Mouse (Mus musculus) liver, adult 2 months (tissue): ENCODE data around the gene Slc35b4. TPM values are rescaled to one million over a fixed set of nuclear protein-coding genes. Genes with fewer than 3 reads are reported as not detected.

ENCODE experiments used
- DNase-seq: peaks from one replicate; pipeline ENCODE4 v3.0.0-alpha.2; 2011; ENCODE audit warnings: low read depth, low spot score; ENCODE audit errors: extremely low read depth
- H3K27ac ChIP-seq: fragments of 200-500 bp; replicated peaks from 2 replicates; pipeline ENCODE4 v1.5.1; 2012; ENCODE audit warnings: low read depth, mild to moderate bottlenecking, control low read depth, inconsistent platforms, low read length; ENCODE audit not compliant: insufficient read depth
- H3K27me3 ChIP-seq: fragments of 200-500 bp; 2 replicates; pipeline ENCODE4 v1.6.1; 2012; ENCODE audit warnings: mild to moderate bottlenecking, moderate library complexity, low read length, inconsistent platforms; ENCODE audit not compliant: control insufficient read depth, insufficient read depth
- H3K36me3 ChIP-seq: fragments of 200-500 bp; 2 replicates; pipeline ENCODE4 v1.6.1; 2012; ENCODE audit warnings: low read length, inconsistent platforms; ENCODE audit not compliant: control insufficient read depth, insufficient read depth
- H3K4me1 ChIP-seq: fragments of 200-500 bp; 2 replicates; pipeline ENCODE4 v1.6.1; 2011; ENCODE audit warnings: low read length; ENCODE audit not compliant: control insufficient read depth, insufficient read depth
- H3K4me3 ChIP-seq: fragments of 200-500 bp; 2 replicates; pipeline ENCODE4 v1.5.1; 2011; ENCODE audit warnings: low read depth, mild to moderate bottlenecking, control low read depth, low read length, moderate library complexity; ENCODE audit not compliant: insufficient read depth
- H3K79me2 ChIP-seq: fragments of 200-500 bp; 2 replicates; pipeline ENCODE4 v1.6.1; 2012; ENCODE audit warnings: inconsistent platforms, mild to moderate bottlenecking, low read length, moderate library complexity; ENCODE audit not compliant: control insufficient read depth, insufficient read depth
- H3K9ac ChIP-seq: fragments of 200-500 bp; 2 replicates; pipeline ENCODE4 v1.6.1; 2012; ENCODE audit warnings: low read depth, mild to moderate bottlenecking, control low read depth, inconsistent platforms, low read length
- CTCF ChIP-seq: fragments of 200-500 bp; IDR thresholded peaks from 2 replicates; pipeline ENCODE4 v1.5.1; 2011; ENCODE audit warnings: low read depth, low read length, control low read depth
- POLR2A ChIP-seq: fragments of 200-500 bp; IDR thresholded peaks from 2 replicates; pipeline ENCODE4 v1.6.1; 2011; ENCODE audit warnings: low read length, control low read depth; ENCODE audit not compliant: insufficient read depth; ENCODE audit errors: extremely low read depth
- WGBS: fragments of 180-500 bp; shearing (Covaris S2); methylation state at CpG from one replicate; pipeline ENCODE4 v1.1.7; 2018; 5-methylcytosine and 5-hydroxymethylcytosine counted together
- polyA plus RNA-seq: library from polyadenylated mRNA; depleted of rRNA; stranded (reverse); fragments of >200 nt; gene quantifications from 2 replicates; pipeline ENCODE4 v1.2.3, GENCODE M21; 2012
- total RNA-seq: library from RNA; depleted of rRNA; stranded (reverse); fragments of >200 nt; gene quantifications from 2 replicates; pipeline ENCODE4 v1.2.3, GENCODE M21; 2014

Gene Slc35b4
- total and polyA plus RNA-seq, 2 experiments: 9.7 to 16.0 TPM

DNA sequence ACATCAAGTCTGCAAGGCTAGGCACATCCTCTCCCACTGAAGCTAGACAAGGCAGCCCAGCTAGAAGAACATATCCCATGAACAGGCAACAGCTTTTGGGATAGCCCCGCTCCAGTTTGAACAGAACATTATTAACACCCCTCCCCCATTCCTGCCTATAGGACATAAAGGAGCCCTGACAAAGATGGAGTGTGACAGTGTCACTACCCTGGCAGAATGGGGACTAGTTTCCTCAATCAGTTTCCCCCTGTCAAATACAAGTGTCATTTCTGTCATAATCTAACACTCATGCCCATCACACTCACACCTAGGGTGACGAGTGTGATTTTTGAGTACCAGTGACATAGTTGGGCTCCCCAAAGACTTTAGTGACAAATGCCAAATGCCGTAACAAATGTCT lies 28.9 kb downstream of the Slc35b4 start:
- 92% methylated on average over 3 of the region's 3 CpGs for WGBS
- H3K27ac ChIP-seq: no peak overlapping the region
- no peak for DNase-seq
- no peaks in the 10 kb centered on the region for H3K4me1 ChIP-seq
- TF ChIP-seq CTCF (no peak), POLR2A (no peak)
- no peak overlapping the region for H3K9ac ChIP-seq
- H3K4me3 ChIP-seq: no peak overlapping the region
- no peaks in the 10 kb centered on the region for H3K36me3 ChIP-seq
- no peaks in the 10 kb centered on the region for H3K79me2 ChIP-seq
- H3K27me3 ChIP-seq: no peaks in the 10 kb centered on the region

- no peaks in the 10 kb centered on the region for H3K27me3 ChIP-seq
- WGBS: 63% methylated on average over 6 of the region's 6 CpGs
- H3K27ac ChIP-seq: no peak overlapping the region
- TF ChIP-seq CTCF (no peak), POLR2A (no peak)
- no peaks in the 10 kb centered on the region for H3K36me3 ChIP-seq
- H3K4me3 ChIP-seq: no peak overlapping the region
- no peaks in the 10 kb centered on the region for H3K79me2 ChIP-seq
- H3K9ac ChIP-seq: no peak overlapping the region
- H3K4me1 ChIP-seq: no peaks in the 10 kb centered on the region
- DNase-seq: no peak
Measured at GRCm38 (mm10) chr6:34146042-34146441, 30.9 kb downstream of the Slc35b4 start.

GRCm38 (mm10) chr6:34142931-34143330 lies 34.0 kb downstream of the Slc35b4 start:
- no peaks in the 10 kb centered on the region for H3K79me2 ChIP-seq
- H3K4me3 ChIP-seq: no peak overlapping the region
- H3K27me3 ChIP-seq: no peaks in the 10 kb centered on the region
- DNase-seq: no peak
- TF ChIP-seq POLR2A (no peak), CTCF (no peak)
- 87% methylated on average over 11 of the region's 11 CpGs for WGBS
- H3K36me3 ChIP-seq: no peaks in the 10 kb centered on the region
- no peak overlapping the region for H3K27ac ChIP-seq
- no peaks in the 10 kb centered on the region for H3K4me1 ChIP-seq
- H3K9ac ChIP-seq: no peak overlapping the region

- WGBS: 86% methylated on average over 3 of the region's 3 CpGs
- no peak for DNase-seq
Measured at GRCm38 (mm10) chr6:34138366-34138765, 38.5 kb downstream of the Slc35b4 start.

DNA sequence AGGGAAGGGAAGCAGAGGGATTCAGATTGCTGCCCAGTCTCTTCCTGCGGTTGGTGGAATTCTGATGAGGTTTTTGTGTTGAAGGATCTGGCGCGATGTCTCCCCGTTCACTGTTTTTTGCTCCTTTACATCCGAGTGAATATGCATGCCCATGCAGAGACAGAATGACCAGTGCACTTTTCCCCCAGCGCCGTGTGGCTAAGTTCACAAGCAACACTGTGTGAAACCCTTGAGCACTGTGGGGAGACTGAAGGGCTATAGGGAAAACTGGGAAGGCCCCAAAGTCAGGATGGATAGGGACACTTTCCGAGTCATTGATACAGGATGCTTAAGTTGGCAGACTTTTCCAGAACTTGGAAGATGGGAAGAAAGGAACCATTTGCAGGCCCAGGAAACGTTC lies 44.5 kb downstream of the Slc35b4 start:
- Histone ChIP-seq H3K4me3 (no peak overlapping the region), H3K9ac (no peak overlapping the region), H3K4me1 (no peaks in the 10 kb centered on the region), H3K36me3 (no peaks in the 10 kb centered on the region), H3K27ac (no peak overlapping the region), H3K27me3 (no peaks in the 10 kb centered on the region), H3K79me2 (no peaks in the 10 kb centered on the region; the same call in 1 of the 2 replicates)
- no peak for DNase-seq
- WGBS: 88% methylated on average over 9 of the region's 9 CpGs
- TF ChIP-seq POLR2A (no peak), CTCF (no peak)

More at GRCm38 (mm10) chr6:34138366-34138765, 38.5 kb downstream of the Slc35b4 start:
- no peaks in the 10 kb centered on the region; the same call in 1 of the 2 replicates for H3K79me2 ChIP-seq
- no peak overlapping the region for H3K9ac ChIP-seq
- TF ChIP-seq POLR2A: no peak
- H3K27ac ChIP-seq: no peak overlapping the region
- no peaks in the 10 kb centered on the region for H3K27me3 ChIP-seq
- no peaks in the 10 kb centered on the region for H3K36me3 ChIP-seq
- H3K4me1 ChIP-seq: no peaks in the 10 kb centered on the region
- no peak overlapping the region for H3K4me3 ChIP-seq

GRCm38 (mm10) chr6:34129261-34129660 lies 47.6 kb downstream of the Slc35b4 start:
- no peaks in the 10 kb centered on the region for H3K79me2 ChIP-seq
- H3K36me3 ChIP-seq: no peaks in the 10 kb centered on the region
- no peak overlapping the region for H3K9ac ChIP-seq
- no peak overlapping the region for H3K27ac ChIP-seq
- no peak for DNase-seq
- H3K4me3 ChIP-seq: no peak overlapping the region
- H3K4me1 ChIP-seq: no peaks in the 10 kb centered on the region
- no peaks in the 10 kb centered on the region for H3K27me3 ChIP-seq
- 72% methylated on average over 2 of the region's 2 CpGs for WGBS
- no peak for TF ChIP-seq POLR2A
- TF ChIP-seq CTCF: no peak
